Mouse (Mus musculus) ES-E14 (cell line): ENCODE measurements around the gene Tmem237. TPM values are rescaled to one million over a fixed set of nuclear protein-coding genes. Genes with fewer than 3 reads are reported as not detected.

Experiments
- DNase-seq: peaks from one replicate; pipeline ENCODE4 v3.0.0-alpha.2; 2013; ENCODE audit warnings: low read depth, low spot score
- H3K27ac ChIP-seq: 2 replicates; pipeline ENCODE4 v1.5.1; 2012; ENCODE audit warnings: low read depth, mild to moderate bottlenecking, low read length, moderate library complexity, mixed read lengths; ENCODE audit not compliant: poor library complexity, insufficient read depth, severe bottlenecking
- H3K36me3 ChIP-seq: 2 replicates; pipeline ENCODE4 v1.6.1; 2012; ENCODE audit warnings: mild to moderate bottlenecking, low read length, moderate library complexity, mixed read lengths; ENCODE audit not compliant: control insufficient read depth, poor library complexity, insufficient read depth, severe bottlenecking
- H3K4me1 ChIP-seq, 2 experiments: fragments of 150-350 bp in 1 of 2; sonication (generic) in 1 of 2; 2 replicates each; pipeline ENCODE4 v1.6.1; 2012; ENCODE audit warnings: low read length in 2 of 2, mild to moderate bottlenecking in 1 of 2, mixed read lengths in 1 of 2; ENCODE audit not compliant: control insufficient read depth in 2 of 2, insufficient read depth in 2 of 2, poor library complexity in 1 of 2
- H3K4me3 ChIP-seq, 2 experiments: fragments of 150-350 bp in 1 of 2; sonication (generic) in 1 of 2; 2 replicates each; pipeline ENCODE4 v1.5.1; 2012; ENCODE audit warnings: low read length in 2 of 2, low read depth in 1 of 2, mild to moderate bottlenecking in 1 of 2, mixed read lengths in 1 of 2; ENCODE audit not compliant: insufficient read depth in 1 of 2, poor library complexity in 1 of 2, severe bottlenecking in 1 of 2
- H3K9ac ChIP-seq: 2 replicates; pipeline ENCODE4 v1.6.1; 2012; ENCODE audit warnings: low read depth, mild to moderate bottlenecking, low read length, mixed read lengths; ENCODE audit not compliant: poor library complexity, insufficient read depth, severe bottlenecking
- H3K9me3 ChIP-seq: fragments of 150-350 bp; sonication (generic); 2 replicates; pipeline ENCODE4 v1.6.1; 2012; ENCODE audit warnings: low read depth, mild to moderate bottlenecking, low read length; ENCODE audit not compliant: control insufficient read depth, insufficient read depth
- CHD2 ChIP-seq: IDR thresholded peaks from 2 replicates; pipeline ENCODE4 v1.6.1; 2014; ENCODE audit warnings: mild to moderate bottlenecking, low read depth, low read length, inconsistent platforms
- HCFC1 ChIP-seq: IDR thresholded peaks from 2 replicates; pipeline ENCODE4 v1.6.1; 2012; ENCODE audit warnings: low read length, inconsistent platforms, borderline replicate concordance; ENCODE audit not compliant: insufficient read depth
- MAFK ChIP-seq: IDR thresholded peaks from 2 replicates; pipeline ENCODE4 v1.6.1; 2014; ENCODE audit warnings: mild to moderate bottlenecking, low read depth, low read length, inconsistent platforms; ENCODE audit not compliant: insufficient read depth
- ZC3H11A ChIP-seq: IDR thresholded peaks from 2 replicates; pipeline ENCODE4 v1.6.1; 2012; ENCODE audit warnings: low read depth, mild to moderate bottlenecking, inconsistent platforms, low read length, borderline replicate concordance
- ZNF384 ChIP-seq: IDR thresholded peaks from 2 replicates; pipeline ENCODE4 v1.6.1; 2012; ENCODE audit warnings: low read depth, low read length, inconsistent platforms
- in situ Hi-C, 2 experiments: fragments of 600-800 bp; cut with MboI; formaldehyde crosslinking; loops; one replicate each; pipeline ENCODE4 v1.15.1; 2025; ENCODE audit warnings: low sequenced_read_pairs in 2 of 2, inconsistent platforms in 1 of 2; ENCODE audit not compliant: unreplicated experiment in 2 of 2
- total RNA-seq: library from RNA; depleted of rRNA; stranded (reverse); fragments of 300-350 nt; gene quantifications from 2 replicates; pipeline ENCODE4 v1.2.3, GENCODE M21; 2012; rRNA removed

The Tmem237 gene
- total RNA-seq, 1 experiment, result 23.4 TPM

DNA sequence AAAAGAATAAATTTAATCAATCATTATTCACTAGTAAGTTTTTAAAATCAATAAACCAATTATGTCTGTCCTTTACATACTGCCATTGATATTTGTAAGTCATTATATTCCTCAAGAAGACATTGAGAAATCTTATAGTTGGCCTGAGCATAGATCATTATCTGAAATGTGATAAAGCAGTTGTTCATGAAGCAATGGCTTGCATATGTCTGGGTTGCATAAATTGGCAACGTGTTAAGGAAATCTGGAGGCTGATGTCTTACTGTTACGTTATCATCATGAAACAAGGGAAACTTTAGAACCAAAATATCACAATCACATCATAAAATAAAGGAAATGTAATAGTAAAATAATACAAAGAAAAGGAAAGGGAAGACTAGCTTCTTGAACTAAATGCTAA lies 68.9 kb downstream of the Tmem237 start:
- TF ChIP-seq ZC3H11A (no peak), CHD2 (no peak), HCFC1 (no peak), MAFK (no peak), ZNF384 (no peak)
- H3K4me3 ChIP-seq, result no peak overlapping the region
- no peaks in the 10 kb centered on the region for H3K9me3 ChIP-seq
- H3K36me3 ChIP-seq, result no peaks in the 10 kb centered on the region
- H3K27ac ChIP-seq, result no peak overlapping the region
- H3K9ac ChIP-seq, result no peak overlapping the region
- DNase-seq, result no peak
- in situ Hi-C loops, result no loop called here
- H3K4me1 ChIP-seq, result peaks cover 0 to 2% of the 10 kb centered on the region in 2 experiments; a peak in 1 of 4 replicates

Other genes starting within 250 kb of the Tmem237 start
- gene Trak2, start 147.0 kb downstream of the Tmem237 start, total RNA-seq, result 17.0 and 19.7 TPM in 2 replicates
- 2.1 and 2.7 TPM in 2 replicates for gene Stradb, start 146.9 kb downstream of the Tmem237 start, total RNA-seq
- 0.22 TPM in 1 of 2 replicates, not detected in the other for gene C2cd6, start 25.5 kb downstream of the Tmem237 start, total RNA-seq
- 1.0 and 1.2 TPM in 2 replicates for gene Mpp4, start 43.0 kb upstream of the Tmem237 start, total RNA-seq
- 18.4 and 23.2 TPM in 2 replicates for gene Als2, start 116.8 kb upstream of the Tmem237 start, total RNA-seq
- gene Cdk15, start 136.5 kb upstream of the Tmem237 start, total RNA-seq, result 0.32 and 0.58 TPM in 2 replicates